Mouse (Mus musculus) cerebellum, adult 11 months (tissue): ENCODE results near the gene Rbms3.

ENCODE experiments used
- DNase-seq: peaks from one replicate; pipeline ENCODE4 v3.0.0; 2022

The Rbms3 gene

DNA sequence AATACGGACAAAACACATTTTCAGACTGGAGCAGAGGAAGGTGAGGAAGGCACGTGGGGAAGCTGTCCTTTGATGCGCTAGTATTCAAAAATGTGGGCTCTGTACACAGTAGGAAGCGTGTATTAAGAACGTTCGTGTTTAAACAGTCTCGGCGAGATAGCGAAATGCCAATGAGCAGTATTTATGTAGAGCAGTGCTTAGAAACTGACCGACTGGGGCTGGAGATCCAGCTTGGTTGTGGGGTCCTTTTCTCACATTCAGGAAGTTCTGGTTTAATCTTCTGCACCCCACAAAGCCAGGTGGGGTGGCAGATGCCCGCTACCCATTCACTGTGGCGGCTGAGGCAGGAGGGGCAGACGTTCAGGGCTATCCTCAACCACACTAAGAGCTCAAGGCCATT, 153.0 kb downstream of the Rbms3 start:
- no peak for DNase-seq

DNA sequence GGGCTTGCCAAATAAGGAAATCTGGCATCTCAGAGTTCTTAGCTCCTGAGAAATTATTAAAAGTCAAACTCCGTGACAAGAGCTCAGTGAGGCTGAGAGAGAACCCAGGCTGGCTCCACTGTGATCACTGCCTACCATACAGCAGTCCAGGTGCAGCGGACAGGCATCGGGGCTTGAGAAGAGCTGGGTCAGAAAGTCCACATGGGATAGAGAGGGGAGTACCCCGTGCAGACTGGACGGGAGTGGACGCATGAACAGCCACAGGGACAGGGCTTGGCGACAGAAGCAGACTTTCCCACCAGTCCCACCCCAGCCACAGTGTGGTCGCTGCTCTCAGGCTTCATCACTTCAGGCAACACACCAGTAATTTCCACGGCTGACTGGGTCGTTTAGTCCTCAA, 176.9 kb downstream of the Rbms3 start:
- DNase-seq = no peak

DNA sequence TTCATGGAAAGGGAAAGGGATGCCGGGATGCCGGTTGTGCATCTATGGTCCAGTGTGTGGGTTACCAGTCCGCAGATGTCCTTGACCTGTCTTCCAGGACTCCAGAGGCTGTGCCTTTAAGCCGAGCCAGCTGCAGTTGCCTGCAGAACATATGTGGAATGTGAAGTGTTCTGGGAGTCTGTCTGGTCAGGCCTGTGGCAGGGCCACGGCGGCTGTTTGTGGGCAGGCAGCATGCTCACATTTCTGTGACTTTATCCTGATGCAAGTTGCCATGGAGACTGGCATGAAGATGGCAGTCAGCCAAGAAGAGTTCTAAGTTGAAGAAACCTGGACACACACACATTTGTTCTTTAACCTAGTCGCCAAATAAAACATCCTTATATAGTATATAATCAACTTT, 187.1 kb downstream of the Rbms3 start:
- no peak for DNase-seq

DNA sequence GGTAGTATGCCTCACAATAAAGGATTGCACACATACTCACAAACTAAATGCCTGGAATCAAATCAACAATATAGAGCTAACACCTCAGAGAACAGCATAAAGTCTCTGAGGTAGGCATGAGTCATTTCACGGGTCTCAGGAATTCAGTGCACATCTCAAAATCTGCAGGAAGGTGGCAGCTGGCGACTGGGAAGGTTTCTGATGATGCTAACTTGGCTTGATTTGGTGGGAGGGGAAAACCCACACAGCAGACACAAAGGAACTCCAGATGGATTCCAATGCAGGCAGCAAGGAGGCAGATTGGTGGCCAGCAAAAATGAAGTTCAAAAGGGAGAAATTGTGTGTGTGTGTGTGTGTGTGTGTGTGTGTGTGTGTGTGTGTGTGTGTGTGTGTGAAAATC, 193.9 kb downstream of the Rbms3 start:
- DNase-seq = no peak

DNA sequence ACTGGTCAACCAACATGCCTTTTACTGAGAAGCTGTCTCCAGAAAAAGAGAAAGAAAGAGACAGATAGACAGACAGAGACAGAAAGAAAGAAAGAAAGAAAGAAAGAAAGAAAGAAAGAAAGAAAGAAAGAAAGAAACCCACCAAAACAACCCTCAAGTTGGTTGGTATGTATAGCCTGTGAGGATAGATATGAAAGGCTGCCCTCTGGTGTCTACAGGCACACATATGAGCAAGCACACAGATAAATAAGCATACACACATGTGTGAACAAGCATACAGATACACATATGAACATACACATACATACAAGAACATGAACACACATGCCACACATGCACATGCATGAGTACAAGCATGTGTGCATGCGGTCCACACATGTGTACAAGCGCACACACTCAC, 199.0 kb downstream of the Rbms3 start:
- no peak for DNase-seq

DNA sequence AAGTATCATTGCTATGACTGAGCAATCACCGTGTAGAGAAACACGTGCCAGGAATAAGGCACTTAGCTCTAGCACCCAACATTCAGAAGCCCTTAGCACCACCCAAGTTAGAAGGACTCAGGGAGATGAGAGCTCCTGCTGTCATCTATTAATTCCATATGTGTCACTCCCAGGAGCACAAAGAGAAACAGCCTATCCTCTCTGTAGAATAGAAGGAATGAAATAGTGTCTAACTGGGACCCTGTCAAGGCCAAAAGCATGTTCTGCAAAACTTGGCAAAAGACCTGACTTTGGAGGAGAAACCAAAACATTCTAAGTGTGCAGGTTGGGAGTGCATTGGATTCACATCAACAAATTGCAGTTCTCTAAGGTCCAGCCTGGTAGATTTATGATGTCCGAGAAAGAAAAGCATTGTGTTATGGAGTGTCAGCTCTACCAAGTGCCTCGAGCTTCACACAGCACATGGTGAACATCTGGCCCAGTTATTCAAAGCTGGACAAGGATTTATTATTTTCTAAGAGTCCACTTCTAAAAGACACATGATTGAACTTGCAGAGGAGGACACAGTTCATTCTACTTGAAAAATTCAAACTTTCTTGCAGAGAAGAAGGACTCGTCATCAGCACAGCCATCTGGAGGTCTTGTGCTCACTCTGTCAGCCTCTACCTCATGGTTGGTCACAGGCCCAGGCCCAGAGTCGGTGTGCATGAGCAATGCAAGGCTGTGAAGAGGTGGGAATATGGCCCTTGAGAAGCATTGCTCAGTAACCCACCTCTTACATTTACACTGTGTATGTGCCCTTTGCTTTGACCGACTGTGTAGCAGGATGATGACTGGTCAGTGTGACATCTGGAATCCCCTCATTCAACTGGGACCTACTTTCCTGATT, 200.3 kb downstream of the Rbms3 start:
- no peak for DNase-seq

DNA sequence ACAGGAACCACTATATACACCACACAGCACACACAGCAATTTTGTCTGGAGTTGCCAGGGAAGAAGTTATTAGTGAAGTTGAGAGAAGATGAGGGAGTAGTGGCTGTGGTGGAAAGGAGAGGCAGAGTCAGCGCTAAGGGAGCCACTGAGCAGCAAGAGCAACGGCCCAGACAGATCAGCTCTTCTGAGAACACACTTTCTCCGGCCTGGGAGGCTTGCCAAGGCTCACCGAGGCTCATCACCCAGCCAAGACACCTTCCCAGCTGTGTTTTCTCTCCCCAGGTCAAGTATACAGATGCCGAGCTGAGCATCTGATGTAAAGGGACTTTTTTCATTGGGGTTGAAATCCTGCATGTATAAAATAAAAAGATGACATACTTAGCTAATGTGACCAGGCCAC, 206.5 kb downstream of the Rbms3 start:
- DNase-seq = no peak

DNA sequence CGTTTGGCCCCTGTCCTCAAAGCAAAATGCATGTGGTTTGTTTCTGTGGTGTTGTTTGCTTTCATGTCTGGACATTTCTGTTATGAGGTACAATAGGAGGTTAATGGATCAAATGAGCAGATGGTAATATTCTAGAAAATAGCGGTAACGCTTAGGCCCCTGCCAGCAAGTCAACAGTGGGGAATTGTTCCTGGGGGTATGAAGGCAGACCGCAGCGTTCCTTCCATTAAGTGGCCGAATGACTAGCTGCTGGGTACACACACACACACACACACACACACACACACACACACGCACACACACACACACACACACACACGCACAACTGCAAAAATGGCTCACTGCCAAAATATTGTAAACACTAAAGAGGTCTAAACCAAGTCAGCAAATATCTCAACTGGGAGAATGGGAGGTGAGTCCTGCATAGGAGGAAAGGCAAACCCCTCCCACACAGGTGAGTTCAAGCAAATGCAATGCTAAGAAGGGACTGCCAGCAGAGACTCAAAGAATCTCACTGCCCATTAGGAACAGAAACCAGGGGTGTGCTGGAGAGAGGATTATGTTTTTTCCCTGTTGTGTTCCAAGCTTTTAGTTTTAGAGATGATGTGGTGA, 209.7 kb downstream of the Rbms3 start:
- no peak for DNase-seq

DNA sequence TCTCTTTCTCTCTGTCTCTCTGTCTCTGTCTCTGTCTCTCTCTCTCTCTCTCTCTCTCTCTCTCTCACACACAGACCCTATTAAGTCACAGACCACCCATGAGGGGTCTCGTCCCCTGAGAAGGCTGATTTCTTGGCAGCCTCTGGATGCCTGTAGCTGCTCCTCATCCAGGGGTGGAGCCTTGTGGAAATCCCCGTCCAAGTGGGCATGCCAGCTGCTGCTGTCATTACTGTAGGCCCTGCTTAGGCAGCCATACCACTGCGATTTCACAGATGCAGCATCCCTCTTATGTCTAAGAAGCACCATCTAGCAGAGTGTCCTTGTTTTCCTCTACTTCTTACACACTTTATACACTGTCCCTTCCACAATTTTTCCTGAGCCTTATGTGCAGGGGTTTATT, 216.5 kb downstream of the Rbms3 start:
- no peak for DNase-seq

DNA sequence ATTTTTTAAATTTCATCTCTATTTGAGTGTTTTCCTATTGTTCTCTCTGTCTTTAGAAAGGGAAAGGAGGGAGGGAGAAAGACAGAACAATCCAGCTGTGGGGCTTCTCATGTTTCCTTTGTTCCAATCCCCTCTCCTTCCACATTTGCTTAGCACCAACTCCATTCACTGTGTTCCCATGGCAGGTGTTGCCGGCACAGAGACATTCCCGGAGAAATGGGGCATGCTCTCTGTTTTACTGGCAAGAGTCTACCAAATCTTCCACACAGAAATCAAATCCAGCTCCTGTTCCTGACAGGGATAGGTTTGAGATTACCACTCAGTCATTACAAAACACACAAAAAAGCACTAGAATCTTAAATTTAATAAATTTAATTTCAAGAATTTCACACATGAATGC, 217.1 kb downstream of the Rbms3 start:
- DNase-seq = no peak

DNA sequence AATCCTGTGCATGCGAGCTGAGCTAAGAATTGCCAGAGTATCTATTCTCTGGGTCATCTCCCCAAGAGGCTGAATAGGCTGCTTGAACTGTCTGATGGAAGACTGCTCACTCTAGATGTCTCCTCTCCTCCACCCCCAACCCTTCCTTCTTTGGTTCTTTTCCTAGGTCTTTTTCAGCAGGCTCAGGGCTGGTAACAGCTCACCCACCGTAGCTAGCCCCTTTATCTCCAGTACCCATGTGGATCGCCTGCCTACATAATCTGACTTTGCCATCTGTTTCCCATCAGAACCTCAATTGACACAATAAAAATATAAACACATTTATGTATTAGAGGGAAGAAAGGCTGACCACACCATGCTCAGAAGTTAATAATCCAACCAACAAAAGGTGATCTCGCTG, 225.1 kb downstream of the Rbms3 start:
- no peak for DNase-seq

DNA sequence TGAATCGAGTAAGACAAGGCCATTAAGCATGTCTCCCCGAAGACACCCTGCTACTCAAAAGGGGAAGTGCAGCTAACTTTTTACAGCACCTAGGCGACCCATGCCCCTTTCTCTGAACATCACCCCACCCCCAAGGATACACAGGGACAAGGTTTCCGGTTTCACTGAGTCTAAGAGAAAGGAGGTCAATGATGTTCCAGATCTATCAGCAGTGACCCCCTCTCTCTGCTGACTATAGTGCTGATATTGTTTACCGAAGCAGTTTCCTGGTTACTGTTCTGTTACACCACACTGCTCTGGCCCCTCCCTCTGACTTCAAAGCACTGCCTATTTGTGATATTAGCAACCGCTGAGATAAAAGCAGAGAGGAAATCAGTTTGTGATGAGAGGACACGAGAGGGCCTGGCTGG, 229.4 kb downstream of the Rbms3 start:
- no peak for DNase-seq

DNA sequence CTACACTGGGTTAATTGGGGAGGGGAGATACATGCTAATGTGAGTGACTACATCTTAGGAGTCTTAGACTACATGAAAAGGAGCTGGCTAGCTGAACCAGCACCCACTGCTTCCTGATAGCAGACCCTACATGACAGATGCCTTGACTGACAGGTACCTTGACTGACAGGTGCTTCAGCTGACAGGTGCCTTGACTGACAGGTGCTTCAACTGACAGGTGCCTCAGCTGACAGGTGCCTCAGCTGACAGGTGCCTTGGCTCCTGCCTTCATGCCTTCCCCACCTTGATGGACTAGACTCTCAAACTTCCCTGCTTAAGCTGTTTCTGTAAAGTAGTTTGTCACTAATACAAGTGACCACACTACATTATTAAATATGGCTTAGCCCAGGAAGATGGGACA, 232.6 kb downstream of the Rbms3 start:
- DNase-seq = no peak

DNA sequence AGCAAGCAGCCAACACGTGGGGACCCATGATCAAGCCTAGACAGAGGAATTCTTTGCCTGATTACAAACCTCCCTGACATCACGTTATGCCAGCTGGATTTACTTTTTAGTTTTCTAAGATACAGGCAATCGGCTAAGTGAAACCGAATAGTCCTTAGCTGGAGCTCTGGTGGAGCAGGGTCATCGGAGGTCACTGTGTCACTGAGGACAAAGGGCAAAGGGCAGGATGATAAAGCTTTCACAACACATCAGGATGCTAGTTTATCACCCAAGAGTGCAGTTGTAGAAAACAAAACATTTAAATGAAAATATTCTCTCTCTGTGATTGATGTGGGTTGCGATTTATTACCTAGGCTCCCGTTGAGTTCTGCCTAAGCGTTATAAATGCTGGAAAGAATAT, 233.1 kb downstream of the Rbms3 start:
- DNase-seq = no peak

DNA sequence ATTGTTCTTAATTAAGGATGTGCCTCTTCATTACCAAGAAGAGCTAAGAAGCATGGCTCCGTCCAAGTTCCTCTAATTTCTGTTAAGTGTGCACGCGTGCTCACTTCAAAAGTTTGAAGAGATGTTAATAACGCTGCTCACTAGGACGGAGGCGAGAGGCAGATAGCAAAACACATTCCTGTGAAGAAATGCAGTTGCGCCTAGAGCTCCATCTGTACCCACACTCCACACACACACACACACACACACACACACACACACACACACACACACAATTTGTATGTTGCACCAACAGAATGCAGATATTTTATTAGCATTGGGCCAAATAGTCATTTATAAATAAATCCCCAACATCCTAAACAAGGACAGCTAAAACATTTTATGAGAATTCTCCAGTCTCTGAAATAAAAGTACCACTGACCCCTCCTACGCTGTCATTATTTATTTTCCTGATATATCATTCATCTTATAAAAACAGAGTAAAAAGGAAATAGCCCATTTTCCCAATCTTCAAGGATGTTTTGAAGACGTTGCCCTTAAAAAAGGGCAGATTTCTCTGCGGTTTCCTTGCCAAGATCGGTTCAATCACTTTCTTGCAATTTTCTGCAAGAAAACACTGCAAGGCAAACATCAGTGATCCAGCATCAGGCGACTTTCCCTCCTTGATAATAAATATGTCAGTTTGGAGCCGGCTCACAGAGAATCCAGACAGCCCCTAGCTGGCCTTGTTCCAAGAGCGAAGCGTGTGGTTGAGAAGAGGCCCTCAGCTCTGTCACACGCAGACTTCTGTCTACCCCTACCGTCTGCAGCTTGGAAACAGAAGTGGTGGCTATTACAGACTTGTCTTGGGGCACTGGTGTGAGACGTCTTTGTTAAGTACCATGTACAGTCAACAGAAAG, 235.8 kb downstream of the Rbms3 start:
- no peak for DNase-seq

DNA sequence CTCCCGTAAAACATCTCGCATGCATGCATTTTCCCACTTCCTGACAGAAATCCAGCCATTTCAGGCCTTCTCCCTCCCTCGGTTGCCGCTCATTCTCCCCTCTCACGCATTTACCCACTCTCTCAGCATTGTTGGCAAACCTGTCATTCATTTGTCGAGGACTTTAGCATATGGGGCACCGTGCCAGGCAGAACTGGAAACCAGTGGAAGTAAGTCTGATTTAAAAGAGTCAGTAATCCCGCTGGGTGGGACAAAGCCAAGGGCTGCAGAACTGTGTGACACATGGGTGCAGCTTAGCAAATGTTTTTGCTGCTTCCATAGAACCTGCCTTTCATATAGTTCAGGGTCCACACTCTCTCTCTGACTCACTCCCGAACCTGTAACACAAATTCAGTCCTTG, 241.7 kb downstream of the Rbms3 start:
- DNase-seq = no peak

DNA sequence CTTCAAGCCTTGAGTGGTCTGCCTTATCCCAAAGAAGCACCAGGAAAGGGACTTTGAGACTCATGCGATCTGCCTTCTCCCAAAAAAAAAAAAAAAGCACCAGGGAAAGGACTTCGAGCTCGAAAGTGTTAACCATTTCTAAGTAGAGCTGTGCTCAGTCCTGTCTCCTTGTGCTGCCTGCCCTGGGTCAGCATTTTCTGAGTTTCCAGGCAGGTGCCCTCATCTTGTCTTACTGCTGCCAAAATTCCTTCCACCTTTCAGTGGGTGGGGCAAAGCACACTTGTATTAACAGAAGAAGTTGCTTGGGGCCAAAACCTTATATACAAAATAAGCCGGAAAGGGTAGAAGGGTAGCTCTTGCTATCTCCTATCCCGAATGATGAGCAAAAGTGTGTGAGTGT, 248.8 kb downstream of the Rbms3 start:
- no peak for DNase-seq

DNA sequence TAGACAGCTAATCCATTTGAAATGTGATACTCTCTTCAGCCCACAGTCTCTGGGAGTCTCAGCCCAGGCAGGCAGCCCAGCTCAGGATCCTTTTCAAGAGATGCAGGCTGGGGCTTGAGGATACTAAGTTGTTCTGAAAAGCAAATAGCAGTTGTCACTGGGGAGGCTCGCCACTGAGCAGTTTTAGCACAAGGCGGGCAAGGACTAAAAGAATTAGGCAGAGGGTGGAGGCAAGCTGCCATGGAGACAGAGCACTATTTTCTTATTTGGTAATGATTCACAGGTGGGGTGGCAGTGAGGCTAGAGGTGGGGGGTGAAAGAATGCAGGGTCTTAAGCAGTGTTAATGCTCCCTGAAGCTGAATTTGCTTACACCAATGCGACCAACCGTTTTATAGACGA, 249.6 kb downstream of the Rbms3 start:
- DNase-seq = no peak

DNA sequence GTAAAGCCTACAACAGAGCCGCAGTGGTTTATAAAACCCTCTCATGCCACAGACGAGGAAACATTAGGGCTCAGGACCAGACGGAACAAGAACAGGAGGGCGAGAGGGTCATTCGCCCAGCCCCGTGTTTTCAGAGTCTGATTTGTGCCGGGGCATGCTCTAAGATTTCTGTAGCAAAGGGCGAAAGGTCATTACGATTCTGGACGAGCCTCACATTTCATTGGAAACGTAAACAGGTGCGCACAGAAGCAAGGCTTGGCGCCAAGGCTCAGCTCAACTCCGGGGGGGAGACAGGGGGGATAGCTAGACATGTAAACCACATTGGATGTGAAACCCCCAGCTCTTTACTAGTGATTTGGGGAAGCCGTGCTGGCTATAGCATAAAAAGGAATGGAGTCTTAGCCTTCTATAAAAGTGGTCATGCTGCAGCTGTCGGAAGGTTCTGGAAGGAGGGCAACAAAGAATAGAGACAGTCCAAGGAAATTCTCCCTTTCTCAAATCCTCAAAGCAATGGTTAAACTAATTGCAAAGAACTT, 250.2 kb downstream of the Rbms3 start:
- DNase-seq = no peak

DNA sequence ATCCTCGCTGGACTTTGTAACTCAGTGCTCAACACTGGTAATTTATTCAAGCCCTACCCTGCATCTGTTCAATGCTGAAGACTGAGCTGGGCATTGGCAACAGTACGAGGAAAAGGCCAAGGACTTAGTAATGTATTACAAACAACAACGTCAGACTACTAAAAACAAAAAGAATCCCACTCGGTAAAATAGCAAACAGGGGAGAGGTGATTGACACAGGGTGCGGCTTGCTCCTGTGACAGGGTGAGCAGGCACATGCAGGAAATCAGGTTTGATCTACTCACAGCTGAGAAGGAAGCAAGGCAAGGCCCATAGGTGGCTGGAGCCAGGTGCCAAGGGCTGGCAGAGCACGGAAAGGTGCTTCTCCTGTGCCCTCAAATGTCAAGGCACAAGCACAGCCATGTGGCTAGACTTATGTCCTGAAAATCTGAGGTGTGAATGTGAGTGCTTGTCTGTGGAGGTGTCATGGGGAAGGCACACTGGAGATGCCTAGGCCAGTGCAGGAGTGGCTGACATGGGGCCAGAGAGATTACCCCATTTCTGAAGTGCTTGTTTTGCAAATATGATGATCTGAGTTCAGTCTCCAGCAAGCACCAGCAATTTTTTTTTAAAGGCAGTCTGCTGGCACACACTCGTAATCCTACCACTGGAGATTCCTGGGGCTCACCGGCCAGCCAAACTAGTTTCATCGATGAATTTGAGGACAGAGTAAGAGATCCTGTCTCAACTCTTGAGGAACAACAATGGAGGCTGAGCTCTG, 251.4 kb downstream of the Rbms3 start:
- no peak for DNase-seq

DNA sequence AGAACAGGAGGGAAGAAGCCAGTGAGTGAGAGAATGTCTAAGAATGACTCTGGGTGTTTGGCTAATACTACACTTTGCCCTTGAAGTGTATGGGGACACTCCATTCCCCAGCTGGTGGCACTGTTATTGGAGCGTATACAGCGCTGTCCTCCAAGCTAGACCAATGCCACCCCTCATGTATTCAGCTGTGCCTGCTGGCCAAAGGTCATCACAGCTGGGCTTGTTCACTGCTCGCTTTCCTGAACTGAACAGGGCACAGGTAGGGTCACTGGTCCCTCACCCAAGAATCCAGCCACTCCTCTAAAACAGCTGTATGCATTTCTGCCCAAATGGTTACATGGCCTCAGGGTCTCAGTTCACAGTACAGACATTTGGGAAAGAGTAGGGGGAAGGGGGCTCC, 253.9 kb downstream of the Rbms3 start:
- DNase-seq = no peak

DNA sequence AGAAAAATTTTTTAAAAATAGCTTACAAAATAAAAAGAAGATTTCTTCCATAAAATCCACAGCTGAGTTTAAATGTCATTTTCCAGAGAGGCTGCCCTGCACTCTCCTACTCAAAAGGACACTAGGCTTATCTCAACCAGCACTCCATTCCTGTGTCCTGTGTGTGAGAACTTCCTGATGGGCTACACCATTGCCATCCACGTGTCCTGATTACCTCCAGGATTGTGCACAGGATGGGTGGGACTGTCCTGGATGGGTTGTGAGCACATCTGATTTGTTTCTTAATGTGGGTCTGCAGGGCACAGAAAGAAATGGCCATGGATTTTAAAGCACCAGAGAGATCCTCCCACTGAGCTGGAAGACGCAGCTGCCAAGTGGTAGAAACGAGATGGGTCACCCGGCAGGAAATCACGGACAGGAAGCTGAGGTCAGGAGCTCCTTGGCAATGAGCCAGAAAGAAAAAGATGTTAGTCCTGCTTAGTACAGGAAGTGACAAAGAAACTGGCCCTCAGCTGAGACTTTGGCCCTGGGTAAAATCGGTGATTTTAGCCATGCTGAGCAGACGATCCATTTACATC, 256.5 kb downstream of the Rbms3 start:
- DNase-seq = no peak
